Mouse (Mus musculus): ENCODE data around the gene Scfd2. TPM values are rescaled to one million over a fixed set of nuclear protein-coding genes. Genes with fewer than 3 reads are reported as not detected.

The Scfd2 gene
- total and polyA plus RNA-seq, 2 experiments = 8.5 to 11.5 TPM

DNA sequence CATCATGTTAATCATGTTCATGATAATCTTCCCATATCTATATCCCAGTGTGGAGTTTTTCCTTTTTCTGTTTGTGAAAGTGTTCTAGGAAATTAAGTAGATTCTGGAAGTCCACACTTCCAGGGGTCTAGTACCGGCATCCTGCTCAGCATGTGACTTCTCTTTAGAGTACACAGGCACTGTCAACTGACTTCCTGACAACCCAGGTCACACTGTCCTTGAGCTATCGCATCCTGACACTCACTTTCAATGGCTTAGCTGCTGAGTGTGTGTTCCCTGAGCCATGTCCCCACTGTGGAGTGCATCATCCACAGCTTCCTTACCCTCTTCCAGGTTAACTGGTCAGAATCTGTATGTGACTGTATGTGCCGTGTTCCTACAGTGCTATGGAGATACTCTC lies 258.2 kb downstream of the Scfd2 start:
- TF ChIP-seq CTCF (IDR thresholded peaks at IDR 0.05; ENCODE audit: low read depth, low read length) = no peak
- TF ChIP-seq POLR2A (IDR thresholded peaks at IDR 0.05; ENCODE audit: extremely low read depth, insufficient read depth, low read length) = no peak
- DNase-seq (ENCODE audit: extremely low read depth, low read depth, low spot score) = peak; percentile 16

GRCm38 (mm10) chr5:74267736-74268369 lies 263.7 kb downstream of the Scfd2 start:
- no peak overlapping the region for H3K27ac ChIP-seq (replicated peaks; ENCODE audit: insufficient read depth, low read depth, low read length)
- H3K4me1 ChIP-seq (ENCODE audit: control insufficient read depth, insufficient read depth, low read length) = no peaks in the 10 kb centered on the region
- DNase-seq (ENCODE audit: extremely low read depth, low read depth, low spot score) = no peak
- WGBS = 92% methylated on average over 5 of the region's 5 CpGs
- no peak overlapping the region for H3K9ac ChIP-seq (ENCODE audit: low read depth, low read length)
- H3K4me3 ChIP-seq (ENCODE audit: insufficient read depth, low read depth, low read length) = no peak overlapping the region
- TF ChIP-seq POLR2A (IDR thresholded peaks at IDR 0.05; ENCODE audit: extremely low read depth, insufficient read depth, low read length) (no peak), CTCF (IDR thresholded peaks at IDR 0.05; ENCODE audit: low read depth, low read length) (no peak)
- H3K27me3 ChIP-seq (ENCODE audit: control insufficient read depth, insufficient read depth, low read length) = no peaks in the 10 kb centered on the region
- H3K36me3 ChIP-seq (ENCODE audit: control insufficient read depth, insufficient read depth, low read length) = no peaks in the 10 kb centered on the region
- H3K79me2 ChIP-seq (ENCODE audit: control insufficient read depth, insufficient read depth, low read length) = no peaks in the 10 kb centered on the region

More for the DNA sequence above, 258.2 kb downstream of the Scfd2 start:
- Histone ChIP-seq H3K4me3 (ENCODE audit: insufficient read depth, low read depth, low read length) (no peak overlapping the region), H3K27ac (replicated peaks; ENCODE audit: insufficient read depth, low read depth, low read length) (no peak overlapping the region), H3K79me2 (ENCODE audit: control insufficient read depth, insufficient read depth, low read length) (no peaks in the 10 kb centered on the region), H3K36me3 (ENCODE audit: control insufficient read depth, insufficient read depth, low read length) (no peaks in the 10 kb centered on the region), H3K27me3 (ENCODE audit: control insufficient read depth, insufficient read depth, low read length) (no peaks in the 10 kb centered on the region), H3K4me1 (ENCODE audit: control insufficient read depth, insufficient read depth, low read length) (no peaks in the 10 kb centered on the region), H3K9ac (ENCODE audit: low read depth, low read length) (no peak overlapping the region)
- WGBS = 89% methylated on average over 3 of the region's 3 CpGs

- 29% methylated on average over 1 of the region's 1 CpGs for WGBS
- DNase-seq (ENCODE audit: extremely low read depth, low read depth, low spot score) = no peak
- H3K4me3 ChIP-seq (ENCODE audit: insufficient read depth, low read depth, low read length) = no peak overlapping the region
Observed at GRCm38 (mm10) chr5:74267196-74267595, 264.4 kb downstream of the Scfd2 start.

GRCm38 (mm10) chr5:74266476-74266819 lies 265.1 kb downstream of the Scfd2 start:
- WGBS = 85% methylated on average over 5 of the region's 5 CpGs
- TF ChIP-seq POLR2A (IDR thresholded peaks at IDR 0.05; ENCODE audit: extremely low read depth, insufficient read depth, low read length) = no peak
- TF ChIP-seq CTCF (IDR thresholded peaks at IDR 0.05; ENCODE audit: low read depth, low read length) = no peak
- Histone ChIP-seq H3K27me3 (ENCODE audit: control insufficient read depth, insufficient read depth, low read length) (no peaks in the 10 kb centered on the region), H3K4me1 (ENCODE audit: control insufficient read depth, insufficient read depth, low read length) (no peaks in the 10 kb centered on the region), H3K27ac (replicated peaks; ENCODE audit: insufficient read depth, low read depth, low read length) (no peak overlapping the region), H3K79me2 (ENCODE audit: control insufficient read depth, insufficient read depth, low read length) (no peaks in the 10 kb centered on the region), H3K36me3 (ENCODE audit: control insufficient read depth, insufficient read depth, low read length) (no peaks in the 10 kb centered on the region), H3K9ac (ENCODE audit: low read depth, low read length) (no peak overlapping the region), H3K4me3 (ENCODE audit: insufficient read depth, low read depth, low read length) (no peak overlapping the region)
- no peak for DNase-seq (ENCODE audit: extremely low read depth, low read depth, low spot score)

More at GRCm38 (mm10) chr5:74267196-74267595, 264.4 kb downstream of the Scfd2 start:
- H3K27me3 ChIP-seq (ENCODE audit: control insufficient read depth, insufficient read depth, low read length) = no peaks in the 10 kb centered on the region
- no peaks in the 10 kb centered on the region for H3K4me1 ChIP-seq (ENCODE audit: control insufficient read depth, insufficient read depth, low read length)
- H3K36me3 ChIP-seq (ENCODE audit: control insufficient read depth, insufficient read depth, low read length) = no peaks in the 10 kb centered on the region
- TF ChIP-seq POLR2A (IDR thresholded peaks at IDR 0.05; ENCODE audit: extremely low read depth, insufficient read depth, low read length) (no peak), CTCF (IDR thresholded peaks at IDR 0.05; ENCODE audit: low read depth, low read length) (no peak)
- no peak overlapping the region for H3K27ac ChIP-seq (replicated peaks; ENCODE audit: insufficient read depth, low read depth, low read length)
- no peak overlapping the region for H3K9ac ChIP-seq (ENCODE audit: low read depth, low read length)
- no peaks in the 10 kb centered on the region for H3K79me2 ChIP-seq (ENCODE audit: control insufficient read depth, insufficient read depth, low read length)

GRCm38 (mm10) chr5:74265601-74266475 lies 265.7 kb downstream of the Scfd2 start:
- H3K4me1 ChIP-seq (ENCODE audit: control insufficient read depth, insufficient read depth, low read length) = no peaks in the 10 kb centered on the region
- H3K36me3 ChIP-seq (ENCODE audit: control insufficient read depth, insufficient read depth, low read length) = no peaks in the 10 kb centered on the region
- H3K4me3 ChIP-seq (ENCODE audit: insufficient read depth, low read depth, low read length) = no peak overlapping the region
- no peaks in the 10 kb centered on the region for H3K27me3 ChIP-seq (ENCODE audit: control insufficient read depth, insufficient read depth, low read length)
- TF ChIP-seq POLR2A (IDR thresholded peaks at IDR 0.05; ENCODE audit: extremely low read depth, insufficient read depth, low read length) = no peak
- TF ChIP-seq CTCF (IDR thresholded peaks at IDR 0.05; ENCODE audit: low read depth, low read length) = no peak
- no peak for DNase-seq (ENCODE audit: extremely low read depth, low read depth, low spot score)
- no peaks in the 10 kb centered on the region for H3K79me2 ChIP-seq (ENCODE audit: control insufficient read depth, insufficient read depth, low read length)
- no peak overlapping the region for H3K27ac ChIP-seq (replicated peaks; ENCODE audit: insufficient read depth, low read depth, low read length)
- 81% methylated on average over 13 of the region's 13 CpGs for WGBS
- no peak overlapping the region for H3K9ac ChIP-seq (ENCODE audit: low read depth, low read length)

Measured in liver, adult 2 months (tissue).